Mouse (Mus musculus) E14TG2a.4 (cell line): ENCODE results near the gene Tpm3.

Source experiments
- CTCF ChIP-seq: conservative IDR thresholded peaks from 2 replicates; pipeline ENCODE4 v1.5.1; 2014; ENCODE audit warnings: low read length
- POU5F1 ChIP-seq: IDR thresholded peaks from 2 replicates; pipeline ENCODE4 v1.6.1; 2014; ENCODE audit warnings: low read length, borderline replicate concordance

DNA sequence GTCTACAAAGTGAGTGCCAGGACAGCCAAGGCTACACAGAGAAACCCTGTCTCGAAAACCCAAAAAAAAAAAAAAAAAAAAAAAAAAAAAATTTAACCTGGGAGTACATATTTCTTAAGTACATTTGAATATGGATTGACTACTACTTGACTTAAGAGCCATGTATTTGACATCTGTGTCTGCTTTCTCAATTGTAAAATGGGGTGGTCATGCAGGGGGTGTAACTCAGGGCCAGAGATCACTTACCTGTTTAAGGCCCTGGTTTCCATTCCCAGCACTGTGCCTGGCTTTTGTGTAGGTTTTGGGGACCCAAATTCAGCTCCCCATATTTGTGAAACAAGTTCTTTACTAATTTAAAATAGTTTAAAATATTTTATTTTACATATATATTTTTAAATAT, 65.2 kb downstream of the Tpm3 start:
- TF ChIP-seq CTCF (no peak), POU5F1 (no peak)
